Mouse (Mus musculus): Measurements from ENCODE around the gene Rnf103.

GRCm38 (mm10) chr6:71445560-71445959 is 48.1 kb upstream of the Rnf103 start:
- no peak for TF ChIP-seq POLR2A (IDR thresholded peaks at IDR 0.05; ENCODE audit: low read depth, low read length)
- TF ChIP-seq CTCF (IDR thresholded peaks at IDR 0.05; ENCODE audit: borderline replicate concordance, insufficient read depth, low read length): no peak
